Mouse (Mus musculus): ENCODE measurements around the gene Sipa1l2.

GRCm38 (mm10) chr8:125507291-125507690 lies 62.3 kb downstream of the Sipa1l2 start:
- no peak for TF ChIP-seq CTCF (IDR thresholded peaks at IDR 0.05; ENCODE audit: control insufficient read depth, insufficient read depth, insufficient read length)
- no peak for TF ChIP-seq MAX (IDR thresholded peaks at IDR 0.05)
- no peak for TF ChIP-seq MYOD1 (IDR thresholded peaks at IDR 0.05; ENCODE audit: control insufficient read depth, insufficient read length, low read depth)
- no peak for TF ChIP-seq FOSL1 (IDR thresholded peaks at IDR 0.05; ENCODE audit: insufficient read depth, low read length, poor library complexity, severe bottlenecking)
- no peak for TF ChIP-seq MYOG (IDR thresholded peaks at IDR 0.05; ENCODE audit: control insufficient read depth, extremely low read depth, insufficient read length)
